Mouse (Mus musculus) forebrain, embryonic 12.5 days (tissue): ENCODE results near the gene Tlr9. TPM values are rescaled to one million over a fixed set of nuclear protein-coding genes. Genes with fewer than 3 reads are reported as not detected.

Source experiments
- ATAC-seq: fragments of 200-750 bp; cut with Nextera tagmentation; 2 replicates; pipeline ENCODE4 v1.8.0; 2017; ENCODE audit warnings: moderate TSS enrichment; ENCODE audit not compliant: low FRiP score
- H3K27ac ChIP-seq: fragments of 300-500 bp; sonication (generic); 2 replicates; pipeline ENCODE4 v1.5.1; 2016; ENCODE audit warnings: mild to moderate bottlenecking
- H3K27me3 ChIP-seq: fragments of 300-500 bp; sonication (generic); 2 replicates; pipeline ENCODE4 v1.6.1; 2016; ENCODE audit warnings: mild to moderate bottlenecking
- H3K36me3 ChIP-seq: fragments of 300-500 bp; sonication (generic); replicated peaks from 2 replicates; pipeline ENCODE4 v1.6.1; 2016; ENCODE audit warnings: mild to moderate bottlenecking
- H3K4me1 ChIP-seq: fragments of 300-500 bp; sonication (generic); 2 replicates; pipeline ENCODE4 v1.6.1; 2016
- H3K4me2 ChIP-seq: fragments of 300-500 bp; sonication (generic); 2 replicates; pipeline ENCODE4 v1.6.1; 2016; ENCODE audit warnings: mild to moderate bottlenecking, moderate library complexity
- H3K4me3 ChIP-seq: fragments of 300-500 bp; sonication (generic); replicated peaks from 2 replicates; pipeline ENCODE4 v1.5.1; 2016; ENCODE audit warnings: mild to moderate bottlenecking
- H3K9ac ChIP-seq: fragments of 300-500 bp; sonication (generic); 2 replicates; pipeline ENCODE4 v1.6.1; 2016; ENCODE audit warnings: mild to moderate bottlenecking
- H3K9me3 ChIP-seq: fragments of 300-500 bp; sonication (generic); 2 replicates; pipeline ENCODE4 v1.6.1; 2016
- WGBS: fragments of 180-500 bp; shearing (Covaris S2); methylation state at CpG from one replicate; pipeline ENCODE4 v1.1.7; 2016; 5-methylcytosine and 5-hydroxymethylcytosine counted together
- polyA plus RNA-seq: library from polyadenylated mRNA; unstranded; fragments of >200 nt; fragmentation: Nextera tagmentation; extraction: Ambion mirVana; gene quantifications from 2 replicates; pipeline ENCODE4 v1.2.1, GENCODE M21; 2016

Tlr9 gene
- polyA plus RNA-seq, 1 experiment from 2014 or later = not detected

DNA sequence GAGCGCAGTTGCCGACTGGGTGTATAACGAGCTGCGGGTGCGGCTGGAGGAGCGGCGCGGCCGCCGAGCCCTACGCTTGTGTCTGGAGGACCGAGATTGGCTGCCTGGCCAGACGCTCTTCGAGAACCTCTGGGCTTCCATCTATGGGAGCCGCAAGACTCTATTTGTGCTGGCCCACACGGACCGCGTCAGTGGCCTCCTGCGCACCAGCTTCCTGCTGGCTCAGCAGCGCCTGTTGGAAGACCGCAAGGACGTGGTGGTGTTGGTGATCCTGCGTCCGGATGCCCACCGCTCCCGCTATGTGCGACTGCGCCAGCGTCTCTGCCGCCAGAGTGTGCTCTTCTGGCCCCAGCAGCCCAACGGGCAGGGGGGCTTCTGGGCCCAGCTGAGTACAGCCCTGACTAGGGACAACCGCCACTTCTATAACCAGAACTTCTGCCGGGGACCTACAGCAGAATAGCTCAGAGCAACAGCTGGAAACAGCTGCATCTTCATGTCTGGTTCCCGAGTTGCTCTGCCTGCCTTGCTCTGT lies 3.8 kb downstream of the Tlr9 start:
- peak; percentile 76 for ATAC-seq
- Histone ChIP-seq H3K4me1 (peaks cover 5% of the 10 kb centered on the region), H3K4me3 (peak overlapping the region; percentile 39), H3K27ac (no peak overlapping the region), H3K27me3 (peaks cover 36% of the 10 kb centered on the region), H3K4me2 (peak overlapping the region; percentile 67), H3K9ac (peak overlapping the region; percentile 39; the same call in 1 of the 2 replicates), H3K36me3 (no peaks in the 10 kb centered on the region), H3K9me3 (no peaks in the 10 kb centered on the region)
- 7% methylated on average over 32 of the region's 34 CpGs for WGBS

- WGBS = 71% methylated on average over 8 of the region's 8 CpGs
- peaks cover 5% of the 10 kb centered on the region for H3K4me1 ChIP-seq
- H3K27ac ChIP-seq = no peak overlapping the region
- peaks cover 7% of the 10 kb centered on the region for H3K36me3 ChIP-seq
- H3K4me2 ChIP-seq = no peak overlapping the region
- peaks cover 36% of the 10 kb centered on the region for H3K27me3 ChIP-seq
- H3K9me3 ChIP-seq = no peaks in the 10 kb centered on the region
- H3K9ac ChIP-seq = no peak overlapping the region
- no peak overlapping the region for H3K4me3 ChIP-seq
- ATAC-seq = no peak
Measured at GRCm38 (mm10) chr9:106227790-106228429, 5.5 kb downstream of the Tlr9 start.

DNA sequence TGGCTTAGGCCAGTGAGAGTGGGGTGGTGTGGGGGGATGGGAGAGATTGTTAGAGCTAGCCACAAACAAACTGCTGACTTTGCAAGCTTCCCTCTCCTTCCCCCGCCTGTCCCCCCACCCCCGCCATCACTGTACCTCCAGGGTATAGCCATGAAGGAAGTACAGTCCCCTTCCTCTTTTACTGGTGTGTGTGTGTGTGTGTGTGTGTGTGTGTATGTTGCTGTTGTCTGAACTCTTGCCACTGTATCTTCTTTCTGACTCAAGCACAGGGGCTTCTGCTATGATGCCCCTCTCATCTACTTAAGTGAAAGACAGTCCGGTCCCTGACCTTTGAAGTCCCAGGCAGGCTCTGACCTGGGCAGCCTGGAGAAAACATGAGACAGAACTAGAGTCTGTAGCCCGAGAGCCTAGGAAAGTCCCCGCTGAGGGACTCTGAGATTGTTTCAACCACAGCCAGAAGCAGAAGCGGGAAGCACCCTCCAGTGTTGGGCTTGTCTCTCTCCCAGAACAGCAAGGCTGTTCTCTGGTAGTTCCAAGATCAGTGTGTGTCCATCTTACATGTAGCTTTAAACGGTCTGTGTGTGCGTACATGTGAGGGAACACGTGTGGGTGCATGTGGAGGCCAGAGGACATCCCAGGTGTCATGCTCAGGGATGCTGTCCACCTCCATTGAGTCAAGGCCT lies 7.8 kb downstream of the Tlr9 start:
- Histone ChIP-seq H3K4me1 (peaks cover 5% of the 10 kb centered on the region), H3K4me3 (no peak overlapping the region), H3K4me2 (no peak overlapping the region), H3K27me3 (peaks cover 19% of the 10 kb centered on the region), H3K9me3 (no peaks in the 10 kb centered on the region), H3K27ac (no peak overlapping the region), H3K9ac (no peak overlapping the region), H3K36me3 (peaks cover 30% of the 10 kb centered on the region)
- ATAC-seq = no peak
- WGBS = 84% methylated on average over 7 of the region's 9 CpGs

GRCm38 (mm10) chr9:106230734-106231106 lies 8.3 kb downstream of the Tlr9 start:
- Histone ChIP-seq H3K9me3 (no peaks in the 10 kb centered on the region), H3K27me3 (peaks cover 14% of the 10 kb centered on the region), H3K4me1 (peaks cover 3% of the 10 kb centered on the region), H3K36me3 (peaks cover 35% of the 10 kb centered on the region), H3K27ac (no peak overlapping the region), H3K4me3 (no peak overlapping the region), H3K9ac (no peak overlapping the region), H3K4me2 (no peak overlapping the region)
- WGBS = 64% methylated on average over 3 of the region's 3 CpGs
- no peak for ATAC-seq

GRCm38 (mm10) chr9:106231220-106231619 lies 8.8 kb downstream of the Tlr9 start:
- H3K9ac ChIP-seq = no peak overlapping the region
- peaks cover 40% of the 10 kb centered on the region for H3K36me3 ChIP-seq
- H3K27ac ChIP-seq = no peak overlapping the region
- 81% methylated on average over 7 of the region's 7 CpGs for WGBS
- no peak overlapping the region for H3K4me2 ChIP-seq
- peaks cover 9% of the 10 kb centered on the region for H3K27me3 ChIP-seq
- no peaks in the 10 kb centered on the region; the same call in 1 of the 2 replicates for H3K4me1 ChIP-seq
- no peak overlapping the region for H3K4me3 ChIP-seq
- ATAC-seq = no peak
- no peaks in the 10 kb centered on the region for H3K9me3 ChIP-seq

- Histone ChIP-seq H3K4me3 (no peak overlapping the region), H3K4me2 (no peak overlapping the region), H3K9ac (no peak overlapping the region), H3K4me1 (no peaks in the 10 kb centered on the region), H3K27ac (no peak overlapping the region), H3K36me3 (peaks cover 46% of the 10 kb centered on the region), H3K27me3 (peaks cover 3% of the 10 kb centered on the region), H3K9me3 (no peaks in the 10 kb centered on the region)
- WGBS = 78% methylated on average over 4 of the region's 4 CpGs
- no peak for ATAC-seq
Measured at GRCm38 (mm10) chr9:106231816-106232215, 9.4 kb downstream of the Tlr9 start.

GRCm38 (mm10) chr9:106232956-106233355 lies 10.6 kb downstream of the Tlr9 start:
- H3K4me2 ChIP-seq = no peak overlapping the region
- H3K4me3 ChIP-seq = no peak overlapping the region
- peaks cover 57% of the 10 kb centered on the region for H3K36me3 ChIP-seq
- no peaks in the 10 kb centered on the region for H3K9me3 ChIP-seq
- no peak for ATAC-seq
- 91% methylated on average over 3 of the region's 3 CpGs for WGBS
- no peaks in the 10 kb centered on the region for H3K4me1 ChIP-seq
- no peak overlapping the region for H3K9ac ChIP-seq
- no peak overlapping the region for H3K27ac ChIP-seq
- no peaks in the 10 kb centered on the region; the same call in 1 of the 2 replicates for H3K27me3 ChIP-seq

- ATAC-seq = no peak
- H3K36me3 ChIP-seq = peaks cover 67% of the 10 kb centered on the region
- H3K27me3 ChIP-seq = no peaks in the 10 kb centered on the region
- H3K9me3 ChIP-seq = no peaks in the 10 kb centered on the region
- 80% methylated on average over 6 of the region's 6 CpGs for WGBS
- H3K27ac ChIP-seq = no peak overlapping the region
- no peak overlapping the region for H3K9ac ChIP-seq
- no peak overlapping the region for H3K4me2 ChIP-seq
- no peak overlapping the region for H3K4me3 ChIP-seq
- H3K4me1 ChIP-seq = no peaks in the 10 kb centered on the region
Measured at GRCm38 (mm10) chr9:106233953-106234352, 11.6 kb downstream of the Tlr9 start.

GRCm38 (mm10) chr9:106235194-106235830 lies 12.9 kb downstream of the Tlr9 start:
- H3K4me3 ChIP-seq = no peak overlapping the region
- no peaks in the 10 kb centered on the region for H3K4me1 ChIP-seq
- H3K4me2 ChIP-seq = no peak overlapping the region
- H3K9ac ChIP-seq = no peak overlapping the region
- no peak overlapping the region for H3K27ac ChIP-seq
- no peak for ATAC-seq
- H3K36me3 ChIP-seq = peaks cover 81% of the 10 kb centered on the region
- no peaks in the 10 kb centered on the region for H3K27me3 ChIP-seq
- WGBS = 92% methylated on average over 23 of the region's 23 CpGs
- H3K9me3 ChIP-seq = no peaks in the 10 kb centered on the region

DNA sequence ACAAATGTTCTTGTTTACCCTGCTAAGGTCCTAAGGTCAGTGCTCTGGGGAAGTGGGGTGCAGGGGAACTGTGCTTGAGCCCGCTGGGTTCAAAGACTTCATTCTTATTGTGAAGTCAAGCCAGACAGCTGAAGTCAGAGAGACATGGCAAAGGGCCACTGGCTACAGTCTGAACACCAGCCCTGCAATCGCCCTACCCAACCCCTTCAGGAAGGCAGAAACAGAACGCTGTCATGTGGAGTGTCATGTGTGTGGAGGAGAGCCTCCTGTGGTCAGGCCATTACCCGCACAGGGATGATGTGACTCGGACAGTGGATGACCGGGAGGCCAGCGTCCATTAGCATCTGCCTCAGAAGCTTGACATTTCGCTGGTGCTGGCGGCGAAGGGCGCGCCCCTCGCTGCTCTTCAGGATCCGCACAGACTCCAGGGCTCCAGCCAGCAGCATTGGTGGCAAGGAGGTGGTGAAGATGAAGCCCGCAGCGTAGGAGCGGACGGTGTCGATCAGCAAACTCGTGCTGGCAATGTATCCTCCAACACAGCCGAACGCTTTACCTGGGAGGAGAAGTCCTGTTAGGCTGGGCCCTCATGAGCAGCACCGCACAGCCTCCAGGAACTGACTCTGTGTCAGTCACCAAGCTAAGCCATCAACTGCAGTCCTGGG lies 13.9 kb downstream of the Tlr9 start:
- H3K27me3 ChIP-seq = no peaks in the 10 kb centered on the region
- WGBS = 94% methylated on average over 23 of the region's 23 CpGs
- no peak overlapping the region for H3K9ac ChIP-seq
- H3K4me1 ChIP-seq = no peaks in the 10 kb centered on the region
- H3K27ac ChIP-seq = no peak overlapping the region
- H3K4me3 ChIP-seq = no peak overlapping the region
- H3K36me3 ChIP-seq = peaks cover 90% of the 10 kb centered on the region
- ATAC-seq = no peak
- no peaks in the 10 kb centered on the region for H3K9me3 ChIP-seq
- no peak overlapping the region for H3K4me2 ChIP-seq

- ATAC-seq = no peak
- Histone ChIP-seq H3K9ac (no peak overlapping the region), H3K27ac (no peak overlapping the region), H3K36me3 (peaks cover 95% of the 10 kb centered on the region), H3K9me3 (no peaks in the 10 kb centered on the region), H3K4me3 (no peak overlapping the region), H3K4me2 (no peak overlapping the region), H3K4me1 (no peaks in the 10 kb centered on the region), H3K27me3 (no peaks in the 10 kb centered on the region)
- WGBS = 82% methylated on average over 3 of the region's 3 CpGs
Measured at GRCm38 (mm10) chr9:106236818-106237211, 14.4 kb downstream of the Tlr9 start.

DNA sequence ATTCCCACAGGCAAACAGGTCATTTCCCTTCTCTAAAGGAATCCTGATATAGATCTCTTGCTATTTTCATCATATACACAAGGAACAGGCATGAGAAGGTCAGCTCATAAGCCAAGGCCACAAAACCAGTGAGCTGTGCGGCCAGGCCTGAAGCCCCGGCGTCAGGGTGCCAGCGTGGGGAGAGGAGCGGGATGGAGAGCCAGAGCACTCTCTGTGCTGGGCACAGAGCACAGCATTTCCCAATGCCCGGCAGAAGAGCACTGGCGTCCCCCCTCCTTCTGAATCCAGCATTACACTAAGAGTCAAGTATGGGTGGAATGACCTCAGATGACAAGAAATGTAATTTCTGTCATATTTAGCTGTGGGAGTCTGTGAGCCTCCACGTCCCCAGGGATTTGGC lies 15.0 kb downstream of the Tlr9 start:
- Histone ChIP-seq H3K4me3 (no peak overlapping the region), H3K27me3 (no peaks in the 10 kb centered on the region), H3K4me1 (no peaks in the 10 kb centered on the region), H3K9me3 (no peaks in the 10 kb centered on the region), H3K9ac (no peak overlapping the region), H3K36me3 (peaks cover 98% of the 10 kb centered on the region), H3K27ac (no peak overlapping the region), H3K4me2 (no peak overlapping the region)
- ATAC-seq = no peak
- WGBS = 91% methylated on average over 8 of the region's 8 CpGs
